Mouse (Mus musculus): ENCODE results near the gene Zbtb42. TPM values are rescaled to one million over a fixed set of nuclear protein-coding genes. Genes with fewer than 3 reads are reported as not detected.

Zbtb42 gene
- polyA plus RNA-seq, 1 experiment from 2014 or later = 11.3 TPM

- ATAC-seq (ENCODE audit: low read depth) = no peak
- Histone ChIP-seq H3K4me3 (ENCODE audit: low read length) (no peak overlapping the region), H3K4me1 (replicated peaks; ENCODE audit: control insufficient read depth, insufficient read depth, low read length) (peaks cover 21% of the 10 kb centered on the region), H3K36me3 (ENCODE audit: control insufficient read depth, insufficient read depth, low read length) (no peaks in the 10 kb centered on the region), H3K9me3 (ENCODE audit: control insufficient read depth, low read length) (no peaks in the 10 kb centered on the region), H3K27ac (ENCODE audit: low read length) (no peak overlapping the region), H3K27me3 (ENCODE audit: control insufficient read depth, insufficient read depth, low read depth, low read length) (peaks cover 2% of the 10 kb centered on the region; the same call in 1 of the 2 replicates), H3K9ac (ENCODE audit: low read length) (no peak overlapping the region), H3K4me2 (ENCODE audit: low read depth, low read length) (no peak overlapping the region)
- WGBS = 78% methylated on average over 3 of the region's 3 CpGs
Observed at GRCm38 (mm10) chr12:112696806-112697425, 18.3 kb downstream of the Zbtb42 start.

- peaks cover 10% of the 10 kb centered on the region for H3K4me1 ChIP-seq (replicated peaks; ENCODE audit: control insufficient read depth, insufficient read depth, low read length)
- H3K4me2 ChIP-seq (ENCODE audit: low read depth, low read length) = peak overlapping the region; percentile 38
- peak overlapping the region; percentile 4; the same call in 1 of the 2 replicates for H3K4me3 ChIP-seq (ENCODE audit: low read length)
- no peaks in the 10 kb centered on the region for H3K9me3 ChIP-seq (ENCODE audit: control insufficient read depth, low read length)
- H3K27ac ChIP-seq (ENCODE audit: low read length) = no peak overlapping the region
- WGBS = 5% methylated on average over 15 of the region's 15 CpGs
- no peaks in the 10 kb centered on the region for H3K36me3 ChIP-seq (ENCODE audit: control insufficient read depth, insufficient read depth, low read length)
- H3K9ac ChIP-seq (ENCODE audit: low read length) = peak overlapping the region; percentile 42
- H3K27me3 ChIP-seq (ENCODE audit: control insufficient read depth, insufficient read depth, low read depth, low read length) = peaks cover 2% of the 10 kb centered on the region; the same call in 1 of the 2 replicates
- peak; percentile 51; the same call in 1 of the 2 replicates for ATAC-seq (ENCODE audit: low read depth)
Observed at GRCm38 (mm10) chr12:112700522-112700921, 21.9 kb downstream of the Zbtb42 start.

DNA sequence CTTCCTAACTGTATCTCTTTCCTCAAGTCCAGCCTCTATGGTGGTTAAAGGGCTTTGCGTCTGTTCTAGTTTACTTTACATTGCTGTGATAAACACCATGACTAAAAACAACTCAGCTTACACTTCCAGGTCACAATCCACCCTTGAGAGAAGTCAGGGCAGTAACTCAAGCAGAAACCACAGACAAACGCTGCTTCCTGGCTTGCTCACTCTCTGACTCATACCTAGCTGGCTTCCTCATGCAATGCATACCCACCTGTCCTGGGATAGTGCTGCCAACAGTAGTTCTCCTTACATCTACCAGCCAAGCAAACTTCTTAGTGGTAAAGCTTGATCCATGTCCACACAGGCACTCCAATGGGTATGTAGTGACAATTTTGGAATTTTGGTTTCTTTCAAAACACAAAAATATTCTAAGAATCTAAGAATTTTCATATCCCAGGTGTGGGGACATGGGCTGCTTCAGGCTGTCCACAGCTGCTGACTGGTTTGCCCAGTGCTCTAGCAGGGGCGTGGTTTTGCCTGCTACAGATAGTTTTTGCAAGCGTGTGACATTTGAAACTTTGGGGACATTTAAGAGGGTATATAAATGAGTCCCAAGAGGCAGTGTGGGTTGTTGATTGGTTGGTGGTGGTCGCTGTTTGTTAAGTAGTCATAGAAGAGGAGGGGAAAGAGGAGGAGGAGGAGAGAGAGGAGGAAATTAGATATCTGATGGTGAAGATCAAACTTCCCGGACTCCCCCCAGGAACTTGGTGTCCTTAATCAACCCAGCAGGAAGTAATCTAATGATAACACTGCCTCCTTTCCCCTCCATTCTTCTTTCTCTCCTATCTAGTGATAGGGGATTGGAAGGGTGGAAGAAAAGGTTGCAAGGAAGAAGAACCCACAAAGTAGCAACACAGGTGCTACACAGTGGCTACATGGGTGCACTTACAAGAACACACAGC lies 24.0 kb downstream of the Zbtb42 start:
- H3K4me1 ChIP-seq (replicated peaks; ENCODE audit: control insufficient read depth, insufficient read depth, low read length) = peaks cover 10% of the 10 kb centered on the region
- H3K9me3 ChIP-seq (ENCODE audit: control insufficient read depth, low read length) = no peaks in the 10 kb centered on the region
- no peak overlapping the region for H3K4me2 ChIP-seq (ENCODE audit: low read depth, low read length)
- no peaks in the 10 kb centered on the region for H3K36me3 ChIP-seq (ENCODE audit: control insufficient read depth, insufficient read depth, low read length)
- WGBS = 37% methylated on average over 6 of the region's 6 CpGs
- ATAC-seq (ENCODE audit: low read depth) = no peak
- peaks cover 2% of the 10 kb centered on the region; the same call in 1 of the 2 replicates for H3K27me3 ChIP-seq (ENCODE audit: control insufficient read depth, insufficient read depth, low read depth, low read length)
- H3K27ac ChIP-seq (ENCODE audit: low read length) = no peak overlapping the region
- no peak overlapping the region for H3K9ac ChIP-seq (ENCODE audit: low read length)
- no peak overlapping the region for H3K4me3 ChIP-seq (ENCODE audit: low read length)

DNA sequence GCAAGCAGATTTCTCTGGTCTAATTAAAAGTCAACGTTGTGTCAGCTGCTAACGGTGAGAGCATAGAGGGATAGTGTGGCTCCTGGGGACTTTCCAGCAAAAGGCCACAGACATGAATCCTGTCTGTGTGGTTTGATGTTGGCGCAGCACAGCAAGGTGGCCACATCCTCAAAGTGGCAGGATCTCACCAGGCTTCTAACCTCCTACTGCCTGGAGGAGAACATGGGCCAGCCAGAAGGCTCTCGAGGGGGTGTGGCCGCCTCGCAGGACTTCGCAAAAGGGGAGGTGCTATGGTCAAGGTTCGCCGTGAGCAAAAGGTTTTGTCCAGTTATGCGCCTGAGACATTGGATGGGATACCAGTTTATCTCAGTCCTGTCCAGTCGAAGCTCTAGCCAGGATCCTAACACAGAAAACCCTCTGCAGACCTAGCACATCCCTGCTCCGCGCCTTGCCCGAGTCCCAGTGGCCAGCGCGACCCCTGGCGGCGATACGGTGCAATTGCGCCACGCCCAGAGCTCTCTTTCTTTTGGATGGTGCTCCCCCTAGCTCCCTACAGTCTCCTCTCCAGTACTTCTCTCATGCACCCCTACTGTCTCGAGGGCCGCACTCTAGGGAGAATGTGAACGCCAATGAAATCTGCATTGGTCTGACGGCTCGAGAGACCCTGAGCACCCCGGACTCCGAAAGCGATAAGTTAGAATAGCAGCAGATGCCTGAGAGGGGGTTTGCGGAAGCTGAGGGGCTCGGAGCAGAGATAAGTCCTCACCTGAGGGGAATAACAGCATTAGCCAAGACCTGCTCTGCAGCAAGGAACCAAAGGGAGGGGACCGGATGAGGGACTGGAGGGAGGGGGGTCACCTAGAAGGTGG lies 28.3 kb downstream of the Zbtb42 start:
- no peaks in the 10 kb centered on the region for H3K4me1 ChIP-seq (replicated peaks; ENCODE audit: control insufficient read depth, insufficient read depth, low read length)
- H3K9me3 ChIP-seq (ENCODE audit: control insufficient read depth, low read length) = no peaks in the 10 kb centered on the region
- H3K36me3 ChIP-seq (ENCODE audit: control insufficient read depth, insufficient read depth, low read length) = no peaks in the 10 kb centered on the region
- peaks cover 3% of the 10 kb centered on the region; the same call in 1 of the 2 replicates for H3K27me3 ChIP-seq (ENCODE audit: control insufficient read depth, insufficient read depth, low read depth, low read length)
- WGBS = 9% methylated on average over 32 of the region's 32 CpGs
- H3K27ac ChIP-seq (ENCODE audit: low read length) = no peak overlapping the region
- peak overlapping the region; percentile 30 for H3K4me3 ChIP-seq (ENCODE audit: low read length)
- peak; percentile 91 for ATAC-seq (ENCODE audit: low read depth)
- peak overlapping the region; percentile 25; the same call in 1 of the 2 replicates for H3K9ac ChIP-seq (ENCODE audit: low read length)
- peak overlapping the region; percentile 51 for H3K4me2 ChIP-seq (ENCODE audit: low read depth, low read length)

DNA sequence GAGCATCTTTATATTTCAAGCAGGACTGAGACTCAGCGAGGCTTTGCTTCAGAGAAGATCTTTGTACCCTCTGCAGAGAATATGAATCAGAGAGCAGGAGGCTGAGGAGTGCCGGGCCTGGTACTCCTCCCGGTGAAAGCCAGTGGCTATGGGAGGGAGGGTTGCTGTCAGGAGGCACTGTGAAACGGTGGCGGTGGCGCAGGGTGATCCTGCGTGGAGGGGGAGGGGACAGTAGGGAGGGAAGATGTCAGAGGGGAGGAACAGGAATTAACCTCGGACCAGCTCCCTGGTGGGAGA lies 28.9 kb downstream of the Zbtb42 start:
- H3K27me3 ChIP-seq (ENCODE audit: control insufficient read depth, insufficient read depth, low read depth, low read length) = peaks cover 3% of the 10 kb centered on the region; the same call in 1 of the 2 replicates
- H3K9ac ChIP-seq (ENCODE audit: low read length) = no peak overlapping the region
- H3K4me2 ChIP-seq (ENCODE audit: low read depth, low read length) = no peak overlapping the region
- WGBS = 16% methylated on average over 8 of the region's 8 CpGs
- peak; percentile 11; the same call in 1 of the 2 replicates for ATAC-seq (ENCODE audit: low read depth)
- no peaks in the 10 kb centered on the region for H3K9me3 ChIP-seq (ENCODE audit: control insufficient read depth, low read length)
- H3K27ac ChIP-seq (ENCODE audit: low read length) = no peak overlapping the region
- H3K4me1 ChIP-seq (replicated peaks; ENCODE audit: control insufficient read depth, insufficient read depth, low read length) = no peaks in the 10 kb centered on the region
- no peaks in the 10 kb centered on the region for H3K36me3 ChIP-seq (ENCODE audit: control insufficient read depth, insufficient read depth, low read length)
- H3K4me3 ChIP-seq (ENCODE audit: low read length) = no peak overlapping the region

DNA sequence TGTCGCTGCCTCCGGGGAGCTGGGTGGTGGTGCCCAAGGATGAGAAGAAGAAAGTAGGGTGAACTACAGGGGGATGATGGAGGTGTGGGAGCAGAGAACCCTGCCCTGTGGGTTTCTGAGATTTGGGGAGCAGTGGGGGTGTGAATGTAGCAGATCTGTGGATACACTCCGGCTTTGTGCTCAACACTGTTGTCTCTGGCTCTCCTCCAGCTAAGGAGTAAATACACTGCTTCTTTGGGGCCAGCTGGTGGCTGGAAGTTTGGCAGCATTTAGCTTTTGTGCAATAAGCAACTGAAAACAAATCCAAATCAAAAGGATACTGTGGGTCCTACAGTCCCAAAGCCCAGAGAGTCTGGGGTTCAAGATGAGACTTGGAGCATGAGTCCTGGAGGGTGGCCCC lies 35.4 kb downstream of the Zbtb42 start:
- Histone ChIP-seq H3K36me3 (ENCODE audit: control insufficient read depth, insufficient read depth, low read length) (no peaks in the 10 kb centered on the region), H3K9ac (ENCODE audit: low read length) (no peak overlapping the region), H3K9me3 (ENCODE audit: control insufficient read depth, low read length) (no peaks in the 10 kb centered on the region), H3K4me3 (ENCODE audit: low read length) (no peak overlapping the region), H3K27ac (ENCODE audit: low read length) (peak overlapping the region; percentile 18; the same call in 1 of the 2 replicates), H3K4me2 (ENCODE audit: low read depth, low read length) (no peak overlapping the region), H3K4me1 (replicated peaks; ENCODE audit: control insufficient read depth, insufficient read depth, low read length) (peaks cover 8% of the 10 kb centered on the region), H3K27me3 (ENCODE audit: control insufficient read depth, insufficient read depth, low read depth, low read length) (no peaks in the 10 kb centered on the region)
- 47% methylated on average over 3 of the region's 3 CpGs for WGBS
- peak; percentile 43; the same call in 1 of the 2 replicates for ATAC-seq (ENCODE audit: low read depth)

GRCm38 (mm10) chr12:112717140-112717539 lies 38.5 kb downstream of the Zbtb42 start:
- ATAC-seq (ENCODE audit: low read depth) = no peak
- Histone ChIP-seq H3K36me3 (ENCODE audit: control insufficient read depth, insufficient read depth, low read length) (no peaks in the 10 kb centered on the region), H3K9me3 (ENCODE audit: control insufficient read depth, low read length) (no peaks in the 10 kb centered on the region), H3K4me2 (ENCODE audit: low read depth, low read length) (no peak overlapping the region), H3K27ac (ENCODE audit: low read length) (no peak overlapping the region), H3K27me3 (ENCODE audit: control insufficient read depth, insufficient read depth, low read depth, low read length) (peaks cover 5% of the 10 kb centered on the region; the same call in 1 of the 2 replicates), H3K9ac (ENCODE audit: low read length) (no peak overlapping the region), H3K4me1 (replicated peaks; ENCODE audit: control insufficient read depth, insufficient read depth, low read length) (peaks cover 16% of the 10 kb centered on the region), H3K4me3 (ENCODE audit: low read length) (no peak overlapping the region)
- WGBS = 30% methylated on average over 7 of the region's 7 CpGs

DNA sequence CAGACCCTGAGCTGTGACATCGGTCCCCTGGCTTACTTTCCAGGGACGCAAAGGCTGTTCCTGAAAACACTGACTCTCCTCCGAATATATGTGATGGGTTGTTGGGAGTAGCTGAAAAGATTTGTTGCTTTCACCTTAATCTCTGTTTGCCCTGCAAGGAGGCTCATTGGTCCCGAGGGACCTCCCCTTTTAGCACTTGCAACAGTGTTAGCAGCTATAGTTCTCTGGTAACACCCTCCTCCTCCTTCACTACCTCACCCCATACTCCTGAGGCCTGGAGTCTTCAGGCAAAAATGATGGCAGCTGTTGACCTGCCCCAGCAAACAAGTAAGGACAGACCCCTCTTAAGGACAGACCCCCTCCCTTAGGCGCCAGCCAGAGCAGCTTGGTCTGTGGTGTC lies 40.4 kb downstream of the Zbtb42 start:
- Histone ChIP-seq H3K27me3 (ENCODE audit: control insufficient read depth, insufficient read depth, low read depth, low read length) (peaks cover 5% of the 10 kb centered on the region; the same call in 1 of the 2 replicates), H3K4me1 (replicated peaks; ENCODE audit: control insufficient read depth, insufficient read depth, low read length) (peaks cover 21% of the 10 kb centered on the region), H3K27ac (ENCODE audit: low read length) (no peak overlapping the region), H3K36me3 (ENCODE audit: control insufficient read depth, insufficient read depth, low read length) (no peaks in the 10 kb centered on the region), H3K4me3 (ENCODE audit: low read length) (no peak overlapping the region), H3K9me3 (ENCODE audit: control insufficient read depth, low read length) (no peaks in the 10 kb centered on the region), H3K9ac (ENCODE audit: low read length) (no peak overlapping the region), H3K4me2 (ENCODE audit: low read depth, low read length) (no peak overlapping the region)
- WGBS = 50% methylated on average over 5 of the region's 5 CpGs
- no peak for ATAC-seq (ENCODE audit: low read depth)

All from lung, embryonic 16.5 days (tissue).